11 mouse cellular contexts compared by ENCODE assay signal in genomic region chr6:51129096-51129495, GRCm38 (mm10).
DNase-seq lines count a peak whose midpoint lies in the region; ATAC-seq and TF ChIP-seq lines count a peak whose summit lies in the region.
"Had no signal": no experiment of that assay in that cellular context is flagged by ENCODE, and none has a peak within 500 bp of the region (broad histone marks: within the 10 kb centered on the region; RNA-seq: fewer than 3 reads in every experiment).

No protein-coding gene starts in this region.

- no peak overlapping the region for H3K9ac ChIP-seq in heart, embryonic 16.5 days (ENCODE audit: low read length)
- H3K9ac ChIP-seq in lung, postnatal 0 days (replicated peaks; ENCODE audit: low read depth), result no peak overlapping the region

- H3K4me1 ChIP-seq in heart, embryonic 16.5 days (ENCODE audit: control insufficient read depth, insufficient read depth, low read length), result 0 out of 2 replicates have a peak, but pooled peaks cover 5% of the 10 kb centered on the region
- H3K4me1 ChIP-seq in lung, postnatal 0 days (ENCODE audit: insufficient read depth, low read depth, low read length), result no peaks in the 10 kb centered on the region
- peaks cover 32% of the 10 kb centered on the region for H3K4me1 ChIP-seq in limb, embryonic 10.5 days

- no peak for TF ChIP-seq EP300 in lung, postnatal 0 days (IDR thresholded peaks at IDR 0.05)

- DNase-seq in heart, adult 9 months (ENCODE audit: low spot score in 2 of 2), result no peak
- DNase-seq in lung, postnatal 0 days (ENCODE audit: low spot score), result no peak
- no peak for DNase-seq in lung, postnatal 14 days
- no peak for DNase-seq in limb, embryonic 10.5 days (ENCODE audit: low spot score)
- DNase-seq in right cerebral cortex, postnatal 14 days, result no peak
- no peak for DNase-seq in ovary, postnatal 14 days (ENCODE audit: low spot score)
- DNase-seq: cerebellum, postnatal 10 days; layer of hippocampus, postnatal 36 days had no signal

- H3K27ac ChIP-seq in heart, embryonic 16.5 days (ENCODE audit: low read length), result no peak overlapping the region
- H3K27ac ChIP-seq in lung, postnatal 0 days (ENCODE audit: low read length), result no peak overlapping the region
- H3K27ac ChIP-seq in limb, embryonic 10.5 days, result peak overlapping the region; percentile 56; the same call in 1 of the 2 replicates
- H3K27ac ChIP-seq in macrophage, result peak overlapping the region; percentile 46

- TF ChIP-seq CTCF in lung, postnatal 0 days (IDR thresholded peaks at IDR 0.05), result no peak

- H3K4me2 ChIP-seq in heart, embryonic 16.5 days (ENCODE audit: low read depth, low read length), result peak overlapping the region; percentile 60
- peak overlapping the region; percentile 34 for H3K4me2 ChIP-seq in lung, postnatal 0 days (replicated peaks; ENCODE audit: low read depth, low read length)

- no peak for ATAC-seq in heart, embryonic 16.5 days (replicated peaks; ENCODE audit: extremely low read depth, insufficient read depth, low FRiP score)
- ATAC-seq in lung, postnatal 0 days, result no peak
- ATAC-seq: forebrain, embryonic 16.5 days had no signal

- no peaks in the 10 kb centered on the region for H3K27me3 ChIP-seq in heart, embryonic 16.5 days (ENCODE audit: control insufficient read depth, insufficient read depth, low read length)
- H3K27me3 ChIP-seq in lung, postnatal 0 days (replicated peaks; ENCODE audit: insufficient read depth, low read length), result no peaks in the 10 kb centered on the region
- H3K27me3 ChIP-seq in limb, embryonic 10.5 days (ENCODE audit: low read depth, poor library complexity, severe bottlenecking), result no peaks in the 10 kb centered on the region

- H3K79me2 ChIP-seq in macrophage (ENCODE audit: inconsistent target), result no peaks in the 10 kb centered on the region

- H3K4me3 ChIP-seq in heart, embryonic 16.5 days (ENCODE audit: low read length), result peak overlapping the region; percentile 46; the same call in 1 of the 2 replicates
- H3K4me3 ChIP-seq in lung, postnatal 0 days (ENCODE audit: low read depth, low read length), result no peak overlapping the region
- H3K4me3 ChIP-seq in limb, embryonic 10.5 days, result no peak overlapping the region
- peak overlapping the region; percentile 45 for H3K4me3 ChIP-seq in macrophage (ENCODE audit: inconsistent target)

- no peaks in the 10 kb centered on the region for H3K9me3 ChIP-seq in heart, embryonic 16.5 days (replicated peaks; ENCODE audit: control insufficient read depth, low read length)
- H3K9me3 ChIP-seq in lung, postnatal 0 days (ENCODE audit: low read length), result no peaks in the 10 kb centered on the region
- H3K9me3 ChIP-seq in limb, embryonic 10.5 days (replicated peaks), result no peaks in the 10 kb centered on the region

- no peaks in the 10 kb centered on the region for H3K36me3 ChIP-seq in heart, embryonic 16.5 days (ENCODE audit: control insufficient read depth, insufficient read depth)
- H3K36me3 ChIP-seq in lung, postnatal 0 days (ENCODE audit: insufficient read depth, low read length), result no peaks in the 10 kb centered on the region
- H3K36me3 ChIP-seq in limb, embryonic 10.5 days, result no peaks in the 10 kb centered on the region
- H3K36me3 ChIP-seq in macrophage (ENCODE audit: inconsistent target), result no peaks in the 10 kb centered on the region

- 95% methylated on average over 13 of the region's 13 CpGs for whole genome bisulfite sequencing in heart, embryonic 16.5 days
- WGBS in lung, postnatal 0 days, result 93% methylated on average over 13 of the region's 13 CpGs
- 79% methylated on average over 13 of the region's 13 CpGs for whole genome bisulfite sequencing in limb, embryonic 10.5 days
- 77% methylated on average over 13 of the region's 13 CpGs for WGBS in macrophage (ENCODE audit: missing documents)

Comparison
In these comparisons a context has a peak if more than half of its experiments do, and no peak if none do; other contexts are left out.
1. H3K27ac ChIP-seq: peak in limb, embryonic 10.5 days (single experiment) and macrophage (single experiment); none in heart, embryonic 16.5 days (single experiment) and lung, postnatal 0 days (single experiment).
2. H3K4me3 ChIP-seq: peak in heart, embryonic 16.5 days (single experiment) and macrophage (single experiment); none in lung, postnatal 0 days (single experiment) and limb, embryonic 10.5 days (single experiment).